Mouse (Mus musculus) kidney, embryonic 16.5 days (tissue): Measurements from ENCODE around the gene Tmem248. TPM values are rescaled to one million over a fixed set of nuclear protein-coding genes. Genes with fewer than 3 reads are reported as not detected.
A peak's percentile ranks its signal among the peaks of the same experiment; 100 is the strongest.

Experiments used
- ATAC-seq: fragments of 200-750 bp; cut with Nextera tagmentation; 2 replicates; pipeline ENCODE4 v1.8.0; 2017; ENCODE audit warnings: moderate TSS enrichment; ENCODE audit not compliant: low FRiP score, low TSS enrichment
- H3K27ac ChIP-seq: fragments of 300-500 bp; sonication (generic); 2 replicates; pipeline ENCODE4 v1.5.1; 2014; ENCODE audit warnings: low read length
- H3K27me3 ChIP-seq: fragments of 300-500 bp; sonication (generic); 2 replicates; pipeline ENCODE4 v1.6.1; 2014; ENCODE audit warnings: low read length, control low read depth, mixed read lengths; ENCODE audit not compliant: insufficient read depth
- H3K36me3 ChIP-seq: fragments of 300-500 bp; sonication (generic); 2 replicates; pipeline ENCODE4 v1.6.1; 2014; ENCODE audit warnings: low read length, control low read depth, mixed read lengths; ENCODE audit not compliant: insufficient read depth
- H3K4me1 ChIP-seq: fragments of 300-500 bp; sonication (generic); 2 replicates; pipeline ENCODE4 v1.6.1; 2014; ENCODE audit warnings: low read length, control low read depth, mixed read lengths; ENCODE audit not compliant: insufficient read depth
- H3K4me2 ChIP-seq: fragments of 300-500 bp; sonication (generic); replicated peaks from 2 replicates; pipeline ENCODE4 v1.6.1; 2014; ENCODE audit warnings: low read depth, low read length
- H3K4me3 ChIP-seq: fragments of 300-500 bp; sonication (generic); 2 replicates; pipeline ENCODE4 v1.5.1; 2014; ENCODE audit warnings: mild to moderate bottlenecking, low read length
- H3K9ac ChIP-seq: fragments of 300-500 bp; sonication (generic); replicated peaks from 2 replicates; pipeline ENCODE4 v1.6.1; 2014; ENCODE audit warnings: low read length
- H3K9me3 ChIP-seq: fragments of 300-500 bp; sonication (generic); 2 replicates; pipeline ENCODE4 v1.6.1; 2016; ENCODE audit warnings: low read length, control low read depth
- WGBS: fragments of 180-500 bp; shearing (Covaris S2); extraction: QIAGEN DNeasy Blood & Tissue Kit; methylation state at CpG from one replicate; pipeline ENCODE4 v1.1.7; 2014; 5-methylcytosine and 5-hydroxymethylcytosine counted together
- polyA plus RNA-seq: library from polyadenylated mRNA; unstranded; fragments of >200 nt; fragmentation: Nextera tagmentation; extraction: Ambion mirVana; gene quantifications from 2 replicates; pipeline ENCODE4 v1.2.1, GENCODE M21; 2015

Gene Tmem248
- polyA plus RNA-seq, 1 experiment from 2014 or later = 33.4 TPM

DNA sequence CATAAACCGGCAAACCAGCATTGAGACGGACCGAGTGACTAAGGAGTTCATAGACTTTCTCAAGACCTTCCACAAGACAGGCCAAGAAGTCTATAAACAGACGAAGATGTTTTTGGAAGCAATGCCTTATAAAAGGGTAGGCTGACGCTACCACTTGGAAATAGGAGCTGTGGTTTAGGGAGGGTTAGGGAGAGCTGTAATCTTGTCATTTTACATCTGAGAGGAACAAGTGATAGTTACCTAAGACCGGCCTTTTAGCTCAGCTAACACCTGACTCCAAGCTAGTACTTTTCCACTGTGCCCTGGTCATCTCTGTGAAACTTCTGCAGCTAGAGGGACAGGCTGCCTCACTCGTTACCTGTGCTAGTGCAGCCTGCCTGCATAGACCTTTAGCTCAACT, 18.9 kb upstream of the Tmem248 start:
- no peaks in the 10 kb centered on the region for H3K9me3 ChIP-seq
- 67% methylated on average over 7 of the region's 7 CpGs for WGBS
- peaks cover 35% of the 10 kb centered on the region for H3K36me3 ChIP-seq
- no peak overlapping the region for H3K9ac ChIP-seq
- H3K4me1 ChIP-seq = no peaks in the 10 kb centered on the region
- ATAC-seq = no peak
- no peaks in the 10 kb centered on the region for H3K27me3 ChIP-seq
- no peak overlapping the region for H3K4me2 ChIP-seq
- no peak overlapping the region for H3K4me3 ChIP-seq
- H3K27ac ChIP-seq = peak overlapping the region; percentile 25; the same call in 1 of the 2 replicates

- ATAC-seq = 0 out of 2 replicates have a peak, but pooled peaks have one; percentile 39
- Histone ChIP-seq H3K4me2 (no peak overlapping the region), H3K9ac (no peak overlapping the region), H3K27ac (no peak overlapping the region; the same call in 1 of the 2 replicates), H3K9me3 (no peaks in the 10 kb centered on the region), H3K27me3 (no peaks in the 10 kb centered on the region), H3K36me3 (peaks cover 27% of the 10 kb centered on the region), H3K4me3 (no peak overlapping the region), H3K4me1 (no peaks in the 10 kb centered on the region)
- 50% methylated on average over 10 of the region's 10 CpGs for WGBS
Measured at GRCm38 (mm10) chr5:130200233-130201029, 16.4 kb upstream of the Tmem248 start.

DNA sequence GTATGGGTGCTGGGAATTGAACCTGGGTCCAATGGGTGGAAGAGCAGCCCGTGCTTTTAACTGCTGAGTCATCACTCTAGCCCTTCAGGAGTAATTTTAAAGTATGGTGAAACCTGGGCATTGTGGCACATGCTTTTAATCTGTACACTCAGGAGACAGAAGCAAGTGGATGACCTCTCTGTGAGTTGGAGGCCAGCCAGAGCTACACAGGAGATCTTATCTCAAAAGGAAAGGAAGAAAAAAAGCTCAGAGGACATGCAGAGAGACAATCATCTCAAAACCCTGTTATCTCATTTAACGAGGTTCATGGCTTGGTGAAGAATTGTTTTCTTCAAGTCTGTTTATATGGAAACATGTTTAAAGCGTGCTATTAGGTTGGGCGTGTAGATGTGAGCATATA, 12.9 kb upstream of the Tmem248 start:
- Histone ChIP-seq H3K4me3 (no peak overlapping the region), H3K4me1 (no peaks in the 10 kb centered on the region), H3K27ac (no peak overlapping the region), H3K9ac (no peak overlapping the region), H3K27me3 (no peaks in the 10 kb centered on the region), H3K9me3 (no peaks in the 10 kb centered on the region), H3K4me2 (no peak overlapping the region), H3K36me3 (peaks cover 23% of the 10 kb centered on the region)
- WGBS = 83% methylated on average over 4 of the region's 4 CpGs
- ATAC-seq = no peak

GRCm38 (mm10) chr5:130204560-130204959, 12.3 kb upstream of the Tmem248 start:
- Histone ChIP-seq H3K27ac (no peak overlapping the region), H3K4me2 (no peak overlapping the region), H3K9ac (no peak overlapping the region), H3K27me3 (no peaks in the 10 kb centered on the region), H3K36me3 (peaks cover 25% of the 10 kb centered on the region), H3K4me3 (no peak overlapping the region), H3K4me1 (no peaks in the 10 kb centered on the region), H3K9me3 (no peaks in the 10 kb centered on the region)
- WGBS = 63% methylated on average over 6 of the region's 6 CpGs
- ATAC-seq = no peak

DNA sequence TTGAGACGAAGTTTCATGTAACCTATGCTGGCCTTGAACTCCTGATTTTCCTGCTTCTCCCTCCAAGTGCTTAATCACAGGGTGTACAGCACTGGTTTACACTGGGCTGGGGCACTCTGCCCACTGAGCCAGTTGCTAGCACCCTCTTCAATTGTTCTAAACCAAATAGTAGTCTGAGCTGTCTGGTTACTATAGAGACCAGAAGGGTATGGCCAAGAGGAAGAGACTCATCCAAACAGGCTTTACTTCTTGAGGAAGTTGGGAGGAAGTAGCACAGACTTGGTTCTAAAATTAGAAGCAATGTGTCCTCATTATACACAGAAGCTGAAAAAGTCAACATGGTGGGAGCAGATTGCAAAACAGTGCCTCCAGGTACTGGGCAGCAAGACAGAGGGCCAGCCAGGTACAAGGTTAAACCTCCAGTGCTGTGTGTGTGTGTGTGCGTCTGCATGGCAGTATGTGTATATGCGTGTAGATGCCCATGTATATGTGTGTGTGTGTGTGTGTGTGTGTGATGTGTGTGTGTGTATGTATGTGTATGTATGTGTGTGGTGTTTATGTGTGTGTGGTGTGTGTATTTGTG, 11.3 kb upstream of the Tmem248 start:
- no peaks in the 10 kb centered on the region for H3K9me3 ChIP-seq
- H3K27me3 ChIP-seq = no peaks in the 10 kb centered on the region
- no peak overlapping the region for H3K27ac ChIP-seq
- H3K4me3 ChIP-seq = no peak overlapping the region
- 89% methylated on average over 3 of the region's 3 CpGs for WGBS
- H3K4me2 ChIP-seq = no peak overlapping the region
- H3K9ac ChIP-seq = no peak overlapping the region
- ATAC-seq = no peak
- no peaks in the 10 kb centered on the region for H3K4me1 ChIP-seq
- H3K36me3 ChIP-seq = peaks cover 30% of the 10 kb centered on the region

GRCm38 (mm10) chr5:130207299-130207698, 9.6 kb upstream of the Tmem248 start:
- Histone ChIP-seq H3K4me1 (no peaks in the 10 kb centered on the region), H3K36me3 (peaks cover 38% of the 10 kb centered on the region), H3K4me2 (no peak overlapping the region), H3K27me3 (no peaks in the 10 kb centered on the region), H3K4me3 (no peak overlapping the region), H3K9ac (no peak overlapping the region), H3K27ac (no peak overlapping the region), H3K9me3 (no peaks in the 10 kb centered on the region)
- no peak for ATAC-seq
- 88% methylated on average over 4 of the region's 4 CpGs for WGBS

DNA sequence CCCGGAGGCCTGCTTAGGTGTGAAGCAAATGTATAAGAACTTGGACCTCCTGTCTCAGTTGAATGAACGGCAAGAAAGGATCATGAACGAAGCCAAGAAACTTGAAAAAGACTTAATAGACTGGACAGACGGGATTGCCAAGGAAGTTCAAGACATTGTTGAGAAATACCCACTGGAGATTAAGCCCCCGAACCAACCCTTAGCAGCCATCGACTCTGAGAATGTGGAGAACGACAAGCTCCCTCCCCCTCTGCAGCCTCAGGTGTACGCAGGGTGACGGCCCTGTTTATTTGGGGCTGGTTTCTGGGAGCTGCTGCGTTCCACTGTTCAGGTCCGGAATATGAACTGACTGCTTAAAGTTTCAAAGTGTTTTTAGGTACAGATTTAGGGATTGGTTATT, 3.9 kb upstream of the Tmem248 start:
- Histone ChIP-seq H3K4me1 (no peaks in the 10 kb centered on the region), H3K36me3 (peaks cover 49% of the 10 kb centered on the region), H3K9me3 (no peaks in the 10 kb centered on the region), H3K27me3 (no peaks in the 10 kb centered on the region), H3K4me2 (no peak overlapping the region), H3K9ac (no peak overlapping the region), H3K4me3 (no peak overlapping the region), H3K27ac (no peak overlapping the region)
- no peak for ATAC-seq
- 85% methylated on average over 11 of the region's 11 CpGs for WGBS

DNA sequence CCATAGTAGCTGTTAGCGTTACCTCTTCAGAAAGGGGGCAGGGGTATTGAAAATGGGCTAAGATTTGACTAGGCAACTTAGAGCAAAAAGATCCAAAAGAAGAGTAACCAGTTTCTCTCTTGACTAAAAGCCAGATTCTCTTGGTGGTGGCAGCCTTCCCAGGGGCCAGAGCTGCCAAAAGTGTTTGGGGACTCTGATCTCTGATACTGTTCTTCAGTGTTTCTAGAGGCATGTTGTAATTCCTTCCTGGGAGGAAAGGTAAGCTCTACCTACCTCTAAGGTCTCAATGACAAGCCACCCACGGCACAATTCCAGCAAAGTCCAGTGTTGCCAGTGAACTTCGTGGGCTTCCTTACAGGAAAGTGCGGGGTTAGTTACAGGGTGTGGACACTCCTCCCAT, 525 bp downstream of the Tmem248 start:
- no peak for ATAC-seq
- 89% methylated on average over 4 of the region's 4 CpGs for WGBS
- Histone ChIP-seq H3K4me1 (peaks cover 6% of the 10 kb centered on the region; the same call in 1 of the 2 replicates), H3K9ac (no peak overlapping the region), H3K4me3 (no peak overlapping the region), H3K4me2 (no peak overlapping the region), H3K27ac (no peak overlapping the region), H3K36me3 (peaks cover 13% of the 10 kb centered on the region), H3K9me3 (no peaks in the 10 kb centered on the region), H3K27me3 (no peaks in the 10 kb centered on the region)

DNA sequence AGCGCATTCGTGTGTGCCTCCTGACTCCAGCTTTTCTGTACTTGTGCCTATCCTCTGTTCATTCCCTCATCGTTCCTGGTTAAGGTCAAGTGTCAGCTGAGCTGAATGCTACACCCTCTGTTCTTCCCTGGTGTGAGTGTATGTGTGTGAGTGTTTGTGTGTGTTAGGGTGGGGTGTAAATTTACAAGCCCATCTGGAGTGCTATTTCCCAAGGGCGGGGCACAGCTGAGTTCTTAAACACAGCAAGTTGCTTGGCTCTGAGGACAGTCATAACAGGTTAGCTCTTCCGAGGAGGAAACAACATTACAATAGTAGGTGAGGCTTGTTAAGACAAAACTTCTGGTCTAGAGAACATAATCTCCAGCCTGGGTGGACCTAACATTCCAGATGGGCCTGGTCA, 1.5 kb downstream of the Tmem248 start:
- Histone ChIP-seq H3K4me1 (peaks cover 11% of the 10 kb centered on the region), H3K4me2 (no peak overlapping the region), H3K9ac (no peak overlapping the region), H3K27ac (no peak overlapping the region), H3K9me3 (no peaks in the 10 kb centered on the region), H3K36me3 (peaks cover 7% of the 10 kb centered on the region; the same call in 1 of the 2 replicates), H3K27me3 (no peaks in the 10 kb centered on the region), H3K4me3 (no peak overlapping the region)
- WGBS = 86% methylated on average over 5 of the region's 5 CpGs
- no peak for ATAC-seq

- Histone ChIP-seq H3K27ac (peak overlapping the region; percentile 88), H3K9ac (peak overlapping the region; percentile 97), H3K27me3 (no peaks in the 10 kb centered on the region), H3K4me3 (peak overlapping the region; percentile 97), H3K4me1 (peaks cover 17% of the 10 kb centered on the region), H3K9me3 (no peaks in the 10 kb centered on the region), H3K36me3 (0 out of 2 replicates have a peak, but pooled peaks cover 5% of the 10 kb centered on the region), H3K4me2 (peak overlapping the region; percentile 87)
- 46% methylated on average over 2 of the region's 2 CpGs for WGBS
- ATAC-seq = no peak
Measured at GRCm38 (mm10) chr5:130221316-130221715, 4.4 kb downstream of the Tmem248 start.
